15 mouse cellular contexts compared by ENCODE assay signal in the genomic region with DNA sequence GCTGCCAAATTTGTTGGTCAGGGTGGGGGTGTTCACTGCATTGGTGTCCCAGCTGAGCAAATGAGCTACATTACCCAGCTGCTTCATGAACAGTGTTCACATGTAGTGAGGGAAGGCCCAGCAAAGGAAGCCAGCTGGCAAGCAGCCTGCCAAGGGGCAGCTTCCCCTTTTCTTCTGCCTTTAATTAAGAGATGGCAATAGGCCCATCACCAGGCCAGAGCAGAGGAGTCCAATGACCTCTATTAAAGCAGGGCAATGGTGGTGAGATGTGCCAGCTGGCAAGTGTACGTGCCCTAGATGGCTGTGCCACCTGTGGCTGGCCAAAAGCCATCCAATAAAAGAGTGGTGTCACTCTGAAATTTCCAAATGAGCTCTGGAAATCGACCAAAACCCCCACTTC.
DNase-seq lines count a peak whose midpoint lies in the region; ATAC-seq and TF ChIP-seq lines count a peak whose summit lies in the region.
"Had no signal": no experiment of that assay in that cellular context is flagged by ENCODE, and none has a peak within 500 bp of the region (broad histone marks: within the 10 kb centered on the region; RNA-seq: fewer than 3 reads in every experiment).

No protein-coding gene starts in this region.

- no peaks in the 10 kb centered on the region for H3K4me1 ChIP-seq in kidney, adult 2 months (ENCODE audit: control insufficient read depth, insufficient read depth, low read length)
- H3K4me1 ChIP-seq in liver, postnatal 0 days (ENCODE audit: insufficient read depth) = no peaks in the 10 kb centered on the region
- H3K4me1 ChIP-seq: embryonic facial prominence, embryonic 12.5 days; stomach, embryonic 15.5 days had no signal

- no peaks in the 10 kb centered on the region for H3K27me3 ChIP-seq in kidney, adult 2 months (replicated peaks; ENCODE audit: control insufficient read depth, insufficient read depth, low read length)
- no peaks in the 10 kb centered on the region for H3K27me3 ChIP-seq in liver, postnatal 0 days (ENCODE audit: insufficient read depth, low read length)
- H3K27me3 ChIP-seq: CH12.LX; embryonic facial prominence, embryonic 12.5 days; stomach, embryonic 15.5 days had no signal

- H3K4me3 ChIP-seq in kidney, adult 2 months (ENCODE audit: insufficient read depth, low read depth, low read length) = no peak overlapping the region
- H3K4me3 ChIP-seq in liver, postnatal 0 days (ENCODE audit: low read depth, low read length) = no peak overlapping the region
- H3K4me3 ChIP-seq: embryonic facial prominence, embryonic 12.5 days; myocyte; stomach, embryonic 15.5 days had no signal

- ATAC-seq in frontal cortex, adult (ENCODE audit: low TSS enrichment) = peak; percentile 55; the same call in 1 of the 2 replicates
- no peak for ATAC-seq in liver, postnatal 0 days

- peak; percentile 3 for DNase-seq in kidney, adult 11 months
- no peak for DNase-seq in kidney, adult 2 months
- peak; percentile 24 to 50 for DNase-seq in layer of hippocampus, postnatal 36 days
- peak; percentile 84 to 86 for DNase-seq in right cerebral cortex, postnatal 10 days (ENCODE audit: low spot score in 2 of 2)
- DNase-seq in lung, postnatal 25 days (ENCODE audit: low spot score) = no peak
- no peak for DNase-seq in liver, postnatal 0 days
- DNase-seq in heart, adult 9 months (ENCODE audit: low spot score in 2 of 2) = no peak
- DNase-seq: adrenal gland, postnatal 25 days had no signal

- TF ChIP-seq POLR2A in kidney, adult 2 months (IDR thresholded peaks at IDR 0.05; ENCODE audit: low read depth, low read length) = no peak

- no peak for TF ChIP-seq EP300 in liver, postnatal 0 days (IDR thresholded peaks at IDR 0.05; ENCODE audit: low read depth)

- 39% methylated on average over 2 of the region's 2 CpGs for WGBS in kidney, adult 2 months
- WGBS in liver, postnatal 0 days (ENCODE audit: insufficient replicate concordance) = 49% methylated on average over 2 of the region's 2 CpGs

- no peak overlapping the region for H3K9ac ChIP-seq in liver, postnatal 0 days (replicated peaks)
- H3K9ac ChIP-seq: embryonic facial prominence, embryonic 12.5 days; liver, embryonic 14.5 days; stomach, embryonic 15.5 days had no signal

- H3K9me3 ChIP-seq in liver, postnatal 0 days (ENCODE audit: low read length) = no peaks in the 10 kb centered on the region
- H3K9me3 ChIP-seq: embryonic facial prominence, embryonic 12.5 days; stomach, embryonic 15.5 days had no signal

- no peaks in the 10 kb centered on the region for H3K36me3 ChIP-seq in kidney, adult 2 months (ENCODE audit: control insufficient read depth, insufficient read depth, low read length)
- H3K36me3 ChIP-seq in liver, postnatal 0 days (replicated peaks; ENCODE audit: insufficient read depth, low read length) = no peaks in the 10 kb centered on the region
- H3K36me3 ChIP-seq: embryonic facial prominence, embryonic 12.5 days; stomach, embryonic 15.5 days had no signal

- no peak overlapping the region for H3K4me2 ChIP-seq in liver, postnatal 0 days (ENCODE audit: low read depth, low read length)
- H3K4me2 ChIP-seq: embryonic facial prominence, embryonic 12.5 days; stomach, embryonic 15.5 days had no signal

- no peak overlapping the region for H3K27ac ChIP-seq in kidney, adult 2 months (ENCODE audit: insufficient read depth, low read depth, low read length)
- H3K27ac ChIP-seq in liver, postnatal 0 days (ENCODE audit: low read depth) = no peak overlapping the region
- H3K27ac ChIP-seq: embryonic facial prominence, embryonic 12.5 days; kidney, postnatal 0 days; liver, embryonic 14.5 days; stomach, embryonic 15.5 days had no signal

- no peak for TF ChIP-seq CTCF in kidney, adult 2 months (conservative IDR thresholded peaks at IDR 0.05; ENCODE audit: insufficient read depth, insufficient read length, low read depth, low read length)
- no peak for TF ChIP-seq CTCF in liver, postnatal 0 days (IDR thresholded peaks at IDR 0.05; ENCODE audit: low read depth)

Comparison
In these comparisons a context has a peak if more than half of its experiments do, and no peak if none do; other contexts are left out.
1. DNase-seq: peak in kidney, adult 11 months (single experiment), layer of hippocampus, postnatal 36 days (2 of 2) and right cerebral cortex, postnatal 10 days (2 of 2); none in kidney, adult 2 months (single experiment), lung, postnatal 25 days (single experiment), liver, postnatal 0 days (single experiment) and heart, adult 9 months (0 of 2).